Mouse (Mus musculus): ENCODE data around the gene Ssh1.

DNA sequence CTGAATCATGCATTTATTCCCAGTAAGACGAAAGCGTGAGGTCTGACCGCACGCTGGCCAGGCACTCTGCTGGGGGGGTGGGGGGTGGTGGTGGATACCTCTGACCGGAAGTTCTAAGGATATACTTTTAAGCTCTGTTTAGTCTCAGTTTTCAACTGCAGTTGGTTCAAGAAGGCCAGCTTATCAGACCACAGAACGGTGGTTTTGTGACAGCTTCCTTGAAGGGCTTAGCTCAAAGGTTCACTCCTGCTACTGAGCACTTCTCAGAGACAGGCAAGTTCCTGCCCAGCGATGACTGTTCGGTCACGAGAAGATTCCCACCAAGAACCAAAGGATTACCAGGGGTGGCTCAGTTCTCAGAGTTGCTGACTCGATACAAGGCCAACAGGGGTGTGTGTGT is 41.2 kb downstream of the Ssh1 start:
- no peak for TF ChIP-seq CTCF (IDR thresholded peaks at IDR 0.05; ENCODE audit: low read depth)
- no peak for TF ChIP-seq EP300 (IDR thresholded peaks at IDR 0.05; ENCODE audit: low read depth)

Data from liver, postnatal 0 days (tissue).